Mouse (Mus musculus) erythroblast, adult 5-6 weeks (primary cell): ENCODE results near the gene Tmem262. TPM values are rescaled to one million over a fixed set of nuclear protein-coding genes. Genes with fewer than 3 reads are reported as not detected.

Experiments used
- ATAC-seq: replicated peaks from 2 replicates; pipeline ENCODE4 v1.8.0; 2016; ENCODE audit warnings: moderate number of reproducible peaks, mild to moderate bottlenecking, moderate TSS enrichment, inconsistent platforms; ENCODE audit not compliant: poor library complexity, low FRiP score, severe bottlenecking
- total RNA-seq, 2 experiments: library from RNA; stranded (forward) in 1 of 2; stranded (reverse) in 1 of 2; fragments of 150-400 nt in 1 of 2; fragments of 200-764, 138-1000 nt in 1 of 2; gene quantifications; 2 replicates each; pipeline versions ENCODE4 v1.2.3 to v1.2.4; 2015 to 2017; ENCODE audit warnings: low replicate concordance in 2 of 2

The Tmem262 gene
- total RNA-seq, 2 experiments from 2014 or later, result not detected

- no peak for ATAC-seq
Measured at GRCm38 (mm10) chr19:6058513-6058912, 21.3 kb upstream of the Tmem262 start.

- ATAC-seq, result no peak
Measured at GRCm38 (mm10) chr19:6058966-6059365, 20.9 kb upstream of the Tmem262 start.

- peak; percentile 80 for ATAC-seq
Measured at GRCm38 (mm10) chr19:6061021-6061533, 18.8 kb upstream of the Tmem262 start, which contains the start of gene Znhit2. Gene Znhit2, plus strand, starts transcription at chr19:6061192.

- peak; percentile 7 for ATAC-seq
Measured at GRCm38 (mm10) chr19:6061641-6062302, 18.1 kb upstream of the Tmem262 start.

- ATAC-seq, result no peak
Measured at GRCm38 (mm10) chr19:6062418-6062817, 17.4 kb upstream of the Tmem262 start.

- ATAC-seq, result no peak
Measured at GRCm38 (mm10) chr19:6063081-6063480, 16.8 kb upstream of the Tmem262 start.

- no peak for ATAC-seq
Measured at GRCm38 (mm10) chr19:6066571-6066970, 13.3 kb upstream of the Tmem262 start.

- ATAC-seq, result peak; percentile 66
Measured at GRCm38 (mm10) chr19:6067011-6067723, 12.7 kb upstream of the Tmem262 start.

- peak; percentile 91 for ATAC-seq
Measured at GRCm38 (mm10) chr19:6067724-6068415, 12.0 kb upstream of the Tmem262 start, which contains the start of gene Tm7sf2. Gene Tm7sf2, minus strand, starts transcription at chr19:6068373.

GRCm38 (mm10) chr19:6068951-6069350 is 10.9 kb upstream of the Tmem262 start:
- no peak for ATAC-seq

- no peak for ATAC-seq
Measured at GRCm38 (mm10) chr19:6069851-6070250, 10.0 kb upstream of the Tmem262 start.

GRCm38 (mm10) chr19:6070571-6071250 is 9.1 kb upstream of the Tmem262 start:
- no peak for ATAC-seq

- no peak for ATAC-seq
Measured at GRCm38 (mm10) chr19:6071261-6071660, 8.6 kb upstream of the Tmem262 start.

GRCm38 (mm10) chr19:6073889-6074288 is 5.9 kb upstream of the Tmem262 start:
- no peak for ATAC-seq

- ATAC-seq, result peak; percentile 92
Measured at GRCm38 (mm10) chr19:6076564-6077393, 3.1 kb upstream of the Tmem262 start, which contains the start of gene Vps51. Gene Vps51, minus strand, starts transcription at chr19:6077231.

- no peak for ATAC-seq
Measured at GRCm38 (mm10) chr19:6082156-6082555, 2.3 kb downstream of the Tmem262 start, which contains the start of gene Gm28374. Gene Gm28374, minus strand, starts transcription at chr19:6082256.

- peak; percentile 88 for ATAC-seq
Measured at GRCm38 (mm10) chr19:6084478-6085248, 4.8 kb downstream of the Tmem262 start, which contains the start of the genes Zfpl1 and Cdca5. Gene Zfpl1, minus strand, starts transcription at chr19:6084956. Gene Cdca5, plus strand, starts transcription at chr19:6084983.

- peak; percentile 83 for ATAC-seq
Measured at GRCm38 (mm10) chr19:6085417-6085879, 5.6 kb downstream of the Tmem262 start.
